Comparison of ENCODE assay signal across 8 mouse cellular contexts in genomic region chr5:123973299-123974178, GRCm38 (mm10). TPM values are rescaled to one million over a fixed set of nuclear protein-coding genes. Genes with fewer than 3 reads are reported as not detected.
DNase-seq lines count a peak whose midpoint lies in the region; ATAC-seq and TF ChIP-seq lines count a peak whose summit lies in the region.

TSS of gene Hip1r (plus strand) at chr5:123973628.

- peak within 1 kb of the TSS; percentile 85 for H3K4me3 ChIP-seq in ES-Bruce4 (ENCODE audit: low read depth, low read length)
- peak within 1 kb of the TSS; percentile 70 for H3K4me3 ChIP-seq in brown adipose tissue, adult 24 weeks (ENCODE audit: insufficient read depth, low read depth, low read length)
- peak within 1 kb of the TSS; percentile 82 for H3K4me3 ChIP-seq in heart, embryonic 15.5 days
- H3K4me3 ChIP-seq in liver, embryonic 16.5 days (ENCODE audit: low read depth, low read length): peak within 1 kb of the TSS; percentile 73
- H3K4me3 ChIP-seq in neural tube, embryonic 12.5 days: peak within 1 kb of the TSS; percentile 82

- peak within 1 kb of the TSS; percentile 84 for H3K9ac ChIP-seq in ES-Bruce4 (ENCODE audit: low read depth, poor library complexity, severe bottlenecking)
- H3K9ac ChIP-seq in heart, embryonic 15.5 days: peak within 1 kb of the TSS; percentile 78
- H3K9ac ChIP-seq in liver, embryonic 16.5 days (ENCODE audit: low read depth, low read length): peak within 1 kb of the TSS; percentile 75
- H3K9ac ChIP-seq in neural tube, embryonic 12.5 days: peak within 1 kb of the TSS; percentile 74

- no peaks in the 10 kb centered on the region for H3K27me3 ChIP-seq in ES-Bruce4 (ENCODE audit: control insufficient read depth, insufficient read depth, low read length, poor library complexity, severe bottlenecking)
- no peaks in the 10 kb centered on the region; the same call in 1 of the 2 replicates for H3K27me3 ChIP-seq in heart, embryonic 15.5 days
- H3K27me3 ChIP-seq in liver, embryonic 16.5 days (ENCODE audit: control insufficient read depth, insufficient read depth, low read depth, low read length): peaks cover 20% of the 10 kb centered on the region
- peaks cover 27% of the 10 kb centered on the region for H3K27me3 ChIP-seq in neural tube, embryonic 12.5 days (replicated peaks)

- TF ChIP-seq POLR2A in ES-Bruce4 (IDR thresholded peaks at IDR 0.05; ENCODE audit: insufficient read depth, low read length): peak; percentile 12

- no peaks in the 10 kb centered on the region for H3K36me3 ChIP-seq in ES-Bruce4 (ENCODE audit: control insufficient read depth, insufficient read depth, low read length, poor library complexity, severe bottlenecking)
- no peaks in the 10 kb centered on the region for H3K36me3 ChIP-seq in heart, embryonic 15.5 days
- no peaks in the 10 kb centered on the region for H3K36me3 ChIP-seq in liver, embryonic 16.5 days (ENCODE audit: control insufficient read depth, insufficient read depth)
- no peaks in the 10 kb centered on the region for H3K36me3 ChIP-seq in neural tube, embryonic 12.5 days

- no peak for TF ChIP-seq EP300 in ES-Bruce4 (IDR thresholded peaks at IDR 0.05; ENCODE audit: insufficient read depth, low read depth, low read length)

- WGBS in heart, embryonic 15.5 days: 2% methylated on average over 70 of the region's 106 CpGs
- WGBS in liver, embryonic 16.5 days (ENCODE audit: insufficient replicate concordance): under 1% methylated on average over 100 of the region's 106 CpGs
- WGBS in neural tube, embryonic 12.5 days: 2% methylated on average over 83 of the region's 106 CpGs

- no peaks in the 10 kb centered on the region for H3K4me1 ChIP-seq in ES-Bruce4 (ENCODE audit: control insufficient read depth, insufficient read depth, low read length)
- H3K4me1 ChIP-seq in brown adipose tissue, adult 24 weeks (ENCODE audit: control insufficient read depth, insufficient read depth, insufficient read length, low read length): peaks cover 18% of the 10 kb centered on the region
- H3K4me1 ChIP-seq in heart, embryonic 15.5 days (replicated peaks): peaks cover 39% of the 10 kb centered on the region
- peaks cover 20% of the 10 kb centered on the region for H3K4me1 ChIP-seq in liver, embryonic 16.5 days (ENCODE audit: control insufficient read depth, low read depth, low read length)
- peaks cover 21% of the 10 kb centered on the region for H3K4me1 ChIP-seq in neural tube, embryonic 12.5 days

- H3K27ac ChIP-seq in ES-Bruce4 (ENCODE audit: insufficient read depth, low read length): no peak within 1 kb of the TSS
- H3K27ac ChIP-seq in brown adipose tissue, adult 24 weeks (replicated peaks; ENCODE audit: low read depth, low read length): no peak within 1 kb of the TSS; the same call in 1 of the 2 replicates
- H3K27ac ChIP-seq in heart, embryonic 15.5 days: peak within 1 kb of the TSS; percentile 55; the same call in 1 of the 2 replicates
- peak within 1 kb of the TSS; percentile 79 for H3K27ac ChIP-seq in liver, embryonic 16.5 days (ENCODE audit: low read length)
- H3K27ac ChIP-seq in neural tube, embryonic 12.5 days: no peak within 1 kb of the TSS

- TF ChIP-seq CTCF in ES-Bruce4 (IDR thresholded peaks at IDR 0.05; ENCODE audit: low read depth, low read length): no peak

- ATAC-seq in erythroid progenitor cell, adult 5-6 weeks (replicated peaks; ENCODE audit: low FRiP score, poor library complexity, severe bottlenecking): peak; percentile 78
- peak; percentile 71 for ATAC-seq in heart, embryonic 15.5 days (replicated peaks; ENCODE audit: insufficient number of reproducible peaks, insufficient read depth, low FRiP score, low read depth)
- ATAC-seq in liver, embryonic 16.5 days (ENCODE audit: low read depth): peak; percentile 89
- ATAC-seq in neural tube, embryonic 12.5 days (ENCODE audit: low FRiP score, low read depth): peak; percentile 81

- peak within 1 kb of the TSS; percentile 98 for H3K4me2 ChIP-seq in heart, embryonic 15.5 days
- H3K4me2 ChIP-seq in liver, embryonic 16.5 days (ENCODE audit: low read depth, low read length): peak within 1 kb of the TSS; percentile 88
- peak within 1 kb of the TSS; percentile 83 for H3K4me2 ChIP-seq in neural tube, embryonic 12.5 days (replicated peaks)

- H3K9me3 ChIP-seq in ES-Bruce4 (replicated peaks; ENCODE audit: control insufficient read depth, insufficient read depth, low read length, poor library complexity, severe bottlenecking): no peaks in the 10 kb centered on the region
- H3K9me3 ChIP-seq in heart, embryonic 15.5 days (replicated peaks): no peaks in the 10 kb centered on the region
- no peaks in the 10 kb centered on the region for H3K9me3 ChIP-seq in liver, embryonic 16.5 days (replicated peaks; ENCODE audit: control insufficient read depth, low read length)
- no peaks in the 10 kb centered on the region for H3K9me3 ChIP-seq in neural tube, embryonic 12.5 days

- peak; percentile 92 for DNase-seq in kidney, postnatal 14 days
- peak; percentile 50 to 72 for DNase-seq in thymus, adult 18-20 months

RNA-seq across cellular contexts. Expression of gene Hip1r, which starts in this region (rescaled TPM):
- 17.4 and 24.6 TPM in 2 replicates for polyA plus RNA-seq in ES-Bruce4 (2011; ENCODE audit: insufficient read depth, insufficient read length, low read depth, missing spikeins)
- polyA plus RNA-seq in brown adipose tissue, adult 24 weeks (2012; ENCODE audit: insufficient read depth, insufficient read length, missing spikeins): 3.8 and 5.2 TPM in 2 replicates
- 0.84 and 2.2 TPM in 2 replicates for total RNA-seq in erythroid progenitor cell, adult 5-6 weeks (2015; ENCODE audit: low replicate concordance)
- 8.2 and 18.2 TPM in 2 replicates for total RNA-seq in erythroid progenitor cell, adult 5-6 weeks (2017; ENCODE audit: low replicate concordance)
- polyA plus RNA-seq in heart, embryonic 15.5 days (2015; fragmentation: Nextera tagmentation; extraction: Ambion mirVana): 6.6 and 9.7 TPM in 2 replicates
- 12.4 and 16.3 TPM in 2 replicates for polyA plus RNA-seq in liver, embryonic 16.5 days (2015; fragmentation: Nextera tagmentation; extraction: Ambion mirVana)
- 12.6 and 14.6 TPM in 2 replicates for polyA plus RNA-seq in neural tube, embryonic 12.5 days (2016; fragmentation: Nextera tagmentation; extraction: Ambion mirVana)

Comparison
In these comparisons a context has a peak if more than half of its experiments do, and no peak if none do; other contexts are left out.
1. H3K27ac ChIP-seq: peak in heart, embryonic 15.5 days (single experiment) and liver, embryonic 16.5 days (single experiment); none in ES-Bruce4 (single experiment), brown adipose tissue, adult 24 weeks (single experiment) and neural tube, embryonic 12.5 days (single experiment).
2. Peak in every context shown above with its lines, with median percentiles within 50 percentile points of each other: H3K4me3 ChIP-seq, H3K9ac ChIP-seq, ATAC-seq and H3K4me2 ChIP-seq.